Mouse (Mus musculus): ENCODE measurements at regions not wholly inside any gene's neighbourhood (a gene's known extent, or its start where the extent isn't known, plus 50 kb on each side); places are given as distances from the start of the nearest gene placed in this dataset.
A peak's percentile ranks its signal among the peaks of the same experiment; 100 is the strongest.
"Not testable (repeated sequence)": the region's sequence is repeated elsewhere in the genome, so short reads cannot be mapped to it uniquely, and the experiment has no call there.

DNA sequence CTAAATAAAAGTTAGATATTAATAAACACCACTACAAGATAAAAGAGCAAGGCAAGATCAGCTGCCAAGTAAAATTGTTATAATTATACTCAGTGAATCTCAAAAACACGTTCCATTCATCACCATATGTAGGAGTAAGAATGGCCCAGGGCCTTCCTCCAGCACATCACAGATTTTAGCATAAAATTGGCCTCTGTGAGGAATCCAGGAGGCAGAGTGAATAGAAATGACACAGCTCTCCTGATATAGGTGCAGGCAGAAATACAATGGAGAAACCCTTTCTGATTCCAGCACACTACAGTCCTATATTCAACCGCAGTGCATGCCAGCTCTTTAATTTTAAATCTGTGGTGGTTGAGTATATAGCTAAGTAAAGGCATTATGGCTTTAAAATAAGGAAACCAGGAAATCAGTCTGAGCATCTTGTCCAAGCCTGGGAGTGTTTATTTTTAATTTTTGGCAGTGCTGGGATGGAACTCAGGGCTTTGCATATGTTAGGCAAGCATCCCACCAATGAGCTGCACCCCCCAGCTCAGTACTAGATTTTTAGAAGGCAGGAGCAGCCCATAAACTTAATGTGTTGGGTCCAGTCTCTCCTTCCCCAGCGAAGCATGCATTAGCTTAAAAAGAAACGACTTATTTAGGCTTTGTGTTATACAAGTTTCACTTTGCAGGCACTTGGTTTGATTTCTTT, 158.3 kb upstream of the Ptprz1 start:
- Histone ChIP-seq H3K27ac (no peak overlapping the region), H3K27me3 (replicated peaks) (no peaks in the 10 kb centered on the region), H3K9ac (no peak overlapping the region), H3K4me2 (replicated peaks) (no peak overlapping the region), H3K4me1 (replicated peaks) (no peaks in the 10 kb centered on the region), H3K9me3 (no peaks in the 10 kb centered on the region), H3K4me3 (replicated peaks) (no peak overlapping the region), H3K36me3 (no peaks in the 10 kb centered on the region)
- WGBS = 75% methylated on average over 4 of the region's 4 CpGs
- no peak for ATAC-seq

DNA sequence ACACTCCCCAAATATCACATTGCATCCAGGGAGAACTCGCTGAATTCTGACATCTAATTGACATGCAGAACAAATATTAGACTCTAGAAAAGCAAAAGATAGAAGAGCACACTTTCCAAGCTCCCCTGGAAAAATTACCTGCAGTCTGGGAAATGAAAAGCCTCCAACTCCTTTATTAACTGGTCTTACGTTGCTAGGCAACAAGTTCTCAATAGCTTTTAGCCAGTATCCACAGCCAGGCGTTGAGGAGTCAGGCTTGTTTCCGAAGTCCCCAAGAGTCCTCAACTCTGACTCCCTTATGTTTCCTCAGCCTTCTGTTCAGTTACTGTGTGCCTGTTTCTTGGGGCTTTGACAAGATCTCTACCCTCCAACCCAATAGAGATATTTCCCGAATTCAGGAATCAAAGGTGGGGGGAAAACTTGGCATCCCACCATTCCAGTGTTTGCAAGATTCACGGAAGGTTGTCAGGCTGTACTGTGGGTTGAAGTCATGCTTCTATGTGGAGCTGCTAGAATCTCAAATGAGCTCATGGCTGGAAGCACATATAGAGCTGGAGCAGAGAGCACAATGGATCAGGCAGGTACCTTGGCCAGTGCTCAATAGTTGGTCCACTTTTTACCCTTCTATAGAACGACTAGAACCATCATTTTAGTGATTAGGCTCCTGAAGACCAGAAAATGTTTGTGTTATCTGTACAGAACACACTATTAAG, 159.0 kb upstream of the Ptprz1 start:
- no peak for ATAC-seq
- no peaks in the 10 kb centered on the region for H3K4me1 ChIP-seq (replicated peaks)
- no peak overlapping the region for H3K4me3 ChIP-seq (replicated peaks)
- no peak overlapping the region for H3K4me2 ChIP-seq (replicated peaks)
- no peak overlapping the region for H3K9ac ChIP-seq
- H3K27me3 ChIP-seq (replicated peaks) = no peaks in the 10 kb centered on the region
- no peaks in the 10 kb centered on the region for H3K36me3 ChIP-seq
- H3K27ac ChIP-seq = no peak overlapping the region
- WGBS = 68% methylated on average over 7 of the region's 7 CpGs
- no peaks in the 10 kb centered on the region for H3K9me3 ChIP-seq

DNA sequence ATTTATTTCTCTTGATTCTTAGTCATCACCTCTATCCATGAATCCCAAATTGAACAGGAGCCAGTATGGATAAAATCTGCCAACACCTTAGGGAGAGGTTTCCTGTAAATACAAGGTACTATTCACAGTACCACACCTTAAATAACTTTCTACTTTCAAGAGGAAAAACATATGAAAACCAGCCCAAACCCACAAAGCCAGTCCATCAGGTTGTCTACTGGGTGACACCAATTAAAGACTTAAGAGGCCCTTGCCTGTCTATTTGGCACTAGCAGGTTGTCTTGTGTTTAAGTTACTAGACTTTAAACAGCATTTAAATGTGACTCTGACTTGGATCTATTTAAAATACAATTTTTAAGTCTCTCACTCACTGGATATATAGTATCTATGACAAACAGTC, 177.1 kb upstream of the Ptprz1 start:
- no peak overlapping the region for H3K9ac ChIP-seq
- H3K27me3 ChIP-seq (replicated peaks) = no peaks in the 10 kb centered on the region
- H3K4me1 ChIP-seq (replicated peaks) = no peaks in the 10 kb centered on the region
- no peak overlapping the region for H3K27ac ChIP-seq
- no peak overlapping the region for H3K4me3 ChIP-seq (replicated peaks)
- H3K4me2 ChIP-seq (replicated peaks) = no peak overlapping the region
- ATAC-seq = no peak
- H3K9me3 ChIP-seq = no peaks in the 10 kb centered on the region
- no peaks in the 10 kb centered on the region for H3K36me3 ChIP-seq

DNA sequence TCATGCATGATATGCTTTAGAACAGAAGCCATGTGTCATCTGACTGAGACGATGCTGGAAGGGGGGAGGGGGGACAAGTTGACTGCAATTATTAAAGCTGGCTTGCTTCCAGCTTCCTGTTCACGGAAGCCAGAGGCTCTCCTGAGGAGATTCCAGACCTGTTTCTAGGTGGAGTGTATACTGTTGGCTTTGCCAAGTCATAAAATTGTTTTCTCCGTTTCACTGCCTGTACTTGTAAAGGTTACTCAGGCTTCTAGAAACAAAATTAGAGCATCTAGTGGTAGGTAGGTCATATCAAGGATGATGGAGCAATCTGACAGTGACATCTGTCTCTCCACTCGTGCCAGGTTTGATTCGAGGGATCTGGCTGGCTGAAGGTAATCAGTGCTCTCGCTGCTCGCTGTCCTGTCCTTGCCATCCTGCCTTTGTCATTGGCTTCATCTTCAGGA, 186.6 kb upstream of the Ptprz1 start:
- Histone ChIP-seq H3K27me3 (replicated peaks) (no peaks in the 10 kb centered on the region), H3K4me1 (replicated peaks) (no peaks in the 10 kb centered on the region), H3K36me3 (no peaks in the 10 kb centered on the region), H3K4me3 (replicated peaks) (no peak overlapping the region), H3K9me3 (no peaks in the 10 kb centered on the region), H3K4me2 (replicated peaks) (no peak overlapping the region), H3K9ac (no peak overlapping the region), H3K27ac (no peak overlapping the region)
- WGBS = 61% methylated on average over 7 of the region's 7 CpGs
- ATAC-seq = 0 out of 2 replicates have a peak, but pooled peaks have one; percentile 41

DNA sequence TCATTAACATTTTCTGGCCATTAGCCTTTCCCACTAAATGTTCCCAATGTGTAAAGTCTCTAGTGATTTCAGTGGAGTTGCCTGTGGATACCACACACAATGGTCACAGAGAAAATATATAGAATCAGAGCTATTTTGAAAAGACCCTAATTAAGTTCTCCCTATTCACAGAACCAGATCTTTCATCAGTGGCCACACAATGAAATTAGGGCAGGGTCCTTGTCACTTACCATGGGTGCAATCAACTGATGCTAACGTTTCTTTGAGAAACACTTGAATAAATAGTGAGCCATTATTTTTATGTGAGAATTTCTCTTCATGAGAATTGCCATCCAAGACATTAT, 200.7 kb upstream of the Ptprz1 start:
- H3K9ac ChIP-seq = no peak overlapping the region
- 57% methylated on average over 1 of the region's 1 CpGs for WGBS
- no peaks in the 10 kb centered on the region for H3K9me3 ChIP-seq
- no peak overlapping the region for H3K4me3 ChIP-seq (replicated peaks)
- H3K4me2 ChIP-seq (replicated peaks) = no peak overlapping the region
- H3K4me1 ChIP-seq (replicated peaks) = no peaks in the 10 kb centered on the region
- no peak for ATAC-seq
- no peaks in the 10 kb centered on the region for H3K36me3 ChIP-seq
- no peaks in the 10 kb centered on the region for H3K27me3 ChIP-seq (replicated peaks)
- no peak overlapping the region for H3K27ac ChIP-seq

DNA sequence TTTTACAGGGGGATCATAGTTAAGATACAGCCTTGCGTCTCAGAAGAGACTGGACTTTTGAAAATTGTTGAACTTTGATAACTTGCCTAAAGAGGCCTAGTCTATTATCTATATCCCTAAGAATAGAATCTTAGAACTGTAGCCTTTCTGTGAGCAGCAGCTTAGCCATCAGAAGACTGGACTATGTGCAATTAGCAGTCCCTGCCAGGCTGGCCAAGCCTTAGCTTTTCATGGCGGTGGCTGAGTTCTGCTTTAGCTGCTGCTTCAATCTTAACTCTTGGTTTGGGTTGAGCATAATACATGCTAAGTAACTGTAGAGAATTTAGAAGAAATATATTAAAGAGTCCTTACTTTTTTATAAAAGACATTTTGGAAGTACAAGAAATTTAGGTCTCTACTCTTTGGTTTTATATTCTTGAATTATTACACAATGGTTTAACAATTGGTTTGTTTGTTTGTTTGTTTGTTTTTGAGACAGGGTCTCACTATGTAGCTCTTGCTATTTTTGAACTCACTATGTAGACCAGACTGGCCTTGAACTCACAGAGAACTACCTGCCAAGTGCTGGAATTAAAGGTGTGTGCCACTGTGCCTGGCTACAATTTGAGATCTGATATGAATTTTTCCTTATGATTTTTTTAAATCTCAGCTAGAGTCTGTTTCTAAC, 201.2 kb upstream of the Ptprz1 start:
- Histone ChIP-seq H3K4me2 (replicated peaks) (no peak overlapping the region), H3K9me3 (no peaks in the 10 kb centered on the region), H3K4me1 (replicated peaks) (no peaks in the 10 kb centered on the region), H3K36me3 (no peaks in the 10 kb centered on the region), H3K27ac (no peak overlapping the region), H3K4me3 (replicated peaks) (no peak overlapping the region), H3K27me3 (replicated peaks) (no peaks in the 10 kb centered on the region), H3K9ac (no peak overlapping the region)
- WGBS = 94% methylated on average over 2 of the region's 2 CpGs
- no peak for ATAC-seq

DNA sequence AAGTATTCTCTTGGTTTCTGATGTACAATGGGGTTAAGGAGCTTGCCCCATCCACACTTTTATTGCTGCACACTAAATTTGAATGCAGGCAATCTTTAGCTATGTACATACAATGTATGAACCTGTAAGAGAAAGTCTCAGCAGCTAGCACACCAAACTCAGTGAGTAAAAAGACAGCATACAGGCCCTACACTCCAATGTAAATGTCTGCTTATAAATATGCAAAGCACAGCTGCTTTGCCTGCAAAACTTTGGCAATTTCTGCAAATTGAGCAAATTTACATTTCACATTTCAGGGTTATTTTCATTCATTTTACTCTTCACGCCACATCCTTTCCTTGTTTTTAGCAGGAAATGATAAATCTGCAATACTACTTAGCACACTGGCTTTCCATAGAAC, 203.8 kb upstream of the Ptprz1 start:
- Histone ChIP-seq H3K4me2 (replicated peaks) (no peak overlapping the region), H3K4me3 (replicated peaks) (no peak overlapping the region), H3K27ac (no peak overlapping the region), H3K36me3 (no peaks in the 10 kb centered on the region), H3K9ac (no peak overlapping the region), H3K4me1 (replicated peaks) (no peaks in the 10 kb centered on the region), H3K27me3 (replicated peaks) (no peaks in the 10 kb centered on the region), H3K9me3 (no peaks in the 10 kb centered on the region)
- WGBS = 67% methylated on average over 1 of the region's 1 CpGs
- ATAC-seq = no peak

DNA sequence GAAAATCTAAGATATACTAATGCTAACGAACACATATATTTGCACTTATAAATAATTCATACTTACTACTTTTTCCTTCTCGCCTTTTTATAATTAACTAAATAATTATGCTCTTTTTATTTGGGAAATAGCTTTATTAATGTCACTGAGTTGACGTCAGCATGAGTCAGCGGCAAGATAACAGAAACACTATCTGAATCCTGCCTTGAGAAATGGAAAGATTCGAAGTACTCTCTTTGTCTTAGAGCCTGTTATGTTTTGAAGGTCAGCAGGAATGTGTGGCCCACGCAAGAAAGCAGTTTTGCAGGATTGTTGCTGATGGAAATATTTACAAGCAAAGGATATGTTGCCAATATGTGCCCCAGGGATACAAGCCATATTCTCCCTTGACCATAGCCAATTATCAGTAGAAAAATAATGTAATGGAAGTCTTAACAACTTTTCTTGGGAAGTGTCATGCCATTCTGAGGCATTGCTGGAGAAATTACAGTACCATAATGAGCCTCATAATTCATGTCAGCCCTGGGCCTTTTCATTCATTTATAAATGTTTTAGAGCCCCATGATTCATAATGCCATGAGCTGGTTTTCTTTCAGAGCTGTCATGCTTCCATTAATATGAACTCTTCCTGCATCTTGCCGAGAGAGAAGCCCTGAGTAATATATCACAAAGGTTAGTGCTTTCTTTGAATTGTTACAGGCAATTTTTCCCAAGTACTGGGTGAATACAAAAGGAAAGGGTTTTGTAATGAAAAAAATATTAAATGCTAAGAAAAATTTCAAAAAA, 206.9 kb upstream of the Ptprz1 start:
- Histone ChIP-seq H3K4me1 (replicated peaks) (no peaks in the 10 kb centered on the region), H3K36me3 (no peaks in the 10 kb centered on the region), H3K4me2 (replicated peaks) (no peak overlapping the region), H3K9me3 (no peaks in the 10 kb centered on the region), H3K27ac (no peak overlapping the region), H3K4me3 (replicated peaks) (no peak overlapping the region), H3K27me3 (replicated peaks) (no peaks in the 10 kb centered on the region), H3K9ac (no peak overlapping the region)
- no peak for ATAC-seq
- WGBS = 73% methylated on average over 7 of the region's 7 CpGs

DNA sequence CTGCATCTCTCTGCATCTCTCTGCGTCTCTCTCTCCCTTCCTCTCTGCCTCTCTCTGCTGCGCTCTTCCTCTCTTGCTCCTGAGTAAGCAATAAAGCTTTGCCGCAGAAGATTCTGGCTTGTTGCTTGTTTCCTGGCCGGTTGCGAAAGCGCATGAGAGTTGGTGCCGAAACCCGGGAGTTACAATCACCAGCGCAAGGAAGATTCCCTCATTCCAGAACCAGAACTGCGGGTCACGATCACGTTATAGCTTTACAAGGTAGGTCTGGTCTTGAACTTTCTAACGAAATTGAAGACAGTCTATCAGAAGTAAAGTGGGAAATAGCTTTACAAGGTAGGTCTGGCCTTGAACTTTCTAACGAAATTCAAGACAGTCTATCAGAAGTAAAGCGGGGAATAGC, 217.9 kb upstream of the Ptprz1 start:
- H3K4me2 ChIP-seq (replicated peaks); H3K4me3 ChIP-seq (replicated peaks); ATAC-seq; H3K36me3 ChIP-seq; H3K27ac ChIP-seq; H3K9me3 ChIP-seq; H3K4me1 ChIP-seq (replicated peaks); H3K27me3 ChIP-seq (replicated peaks); H3K9ac ChIP-seq: not testable (repeated sequence)
- 93% methylated on average over 15 of the region's 15 CpGs for WGBS

DNA sequence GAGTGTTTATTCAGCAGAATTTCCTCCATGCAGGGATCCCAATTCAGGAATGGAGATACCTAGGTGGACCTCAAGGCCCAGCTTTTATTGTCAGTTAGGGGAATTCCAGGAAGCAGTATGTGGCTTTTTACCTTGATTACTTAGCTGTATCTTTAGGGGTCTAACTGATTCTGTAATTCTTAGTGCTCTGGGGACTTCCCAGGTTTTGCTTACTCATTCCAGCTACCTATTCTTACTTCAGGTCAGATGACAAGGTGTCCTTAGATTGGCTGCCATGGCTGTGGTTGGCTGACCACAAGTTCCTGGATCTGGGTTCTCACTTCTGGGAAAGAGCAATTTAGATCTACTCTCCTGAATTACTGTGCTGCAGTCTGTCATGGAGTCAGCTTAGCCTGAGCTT, 235.2 kb upstream of the Ptprz1 start:
- no peaks in the 10 kb centered on the region for H3K27me3 ChIP-seq (replicated peaks)
- no peak overlapping the region for H3K4me2 ChIP-seq (replicated peaks)
- no peaks in the 10 kb centered on the region for H3K36me3 ChIP-seq
- no peak overlapping the region for H3K4me3 ChIP-seq (replicated peaks)
- no peaks in the 10 kb centered on the region for H3K9me3 ChIP-seq
- no peaks in the 10 kb centered on the region for H3K4me1 ChIP-seq (replicated peaks)
- ATAC-seq = no peak
- no peak overlapping the region for H3K9ac ChIP-seq
- H3K27ac ChIP-seq = no peak overlapping the region

DNA sequence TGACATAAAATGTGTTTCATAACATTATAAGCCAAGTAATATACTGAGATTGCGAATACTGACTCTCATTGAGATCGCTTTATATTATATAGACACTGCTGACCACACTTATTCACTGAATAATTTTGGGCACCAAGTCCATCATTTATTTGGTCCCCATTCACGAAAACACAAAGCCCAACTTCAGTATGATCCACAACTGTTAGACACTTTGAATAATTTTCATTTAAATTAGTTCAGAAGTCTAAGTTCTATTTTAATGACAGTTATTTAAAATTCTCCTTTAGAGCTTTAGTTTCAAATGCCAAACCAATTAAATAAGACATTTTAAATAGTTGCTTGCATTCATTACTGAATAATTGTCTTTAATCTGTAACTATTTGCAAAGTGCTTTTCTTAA, 240.2 kb upstream of the Ptprz1 start:
- Histone ChIP-seq H3K9ac (no peak overlapping the region), H3K36me3 (no peaks in the 10 kb centered on the region), H3K27ac (no peak overlapping the region), H3K4me2 (replicated peaks) (no peak overlapping the region), H3K9me3 (no peaks in the 10 kb centered on the region), H3K4me1 (replicated peaks) (no peaks in the 10 kb centered on the region), H3K27me3 (replicated peaks) (no peaks in the 10 kb centered on the region), H3K4me3 (replicated peaks) (no peak overlapping the region)
- ATAC-seq = no peak
- WGBS = 84% methylated on average over 3 of the region's 3 CpGs

DNA sequence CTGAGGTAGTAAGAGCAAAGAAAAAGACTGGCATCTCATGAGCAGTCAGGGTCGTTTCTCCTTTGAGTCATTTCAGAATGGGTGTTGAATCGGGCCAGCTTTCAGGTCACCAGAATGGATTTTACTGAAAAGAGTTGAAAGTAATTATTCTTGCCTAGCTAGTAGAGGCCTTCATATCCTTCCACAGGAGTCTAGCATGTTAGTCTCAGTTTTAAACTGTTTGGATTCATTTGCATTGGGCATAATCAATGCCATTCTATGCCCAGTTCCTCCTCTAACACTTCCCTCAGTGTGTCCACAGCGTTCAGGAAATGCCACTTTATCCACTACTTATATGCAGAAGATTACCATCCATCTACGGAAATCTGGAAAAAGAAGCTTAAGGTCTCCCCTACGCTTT, 240.6 kb upstream of the Ptprz1 start:
- no peaks in the 10 kb centered on the region for H3K27me3 ChIP-seq (replicated peaks)
- 82% methylated on average over 5 of the region's 5 CpGs for WGBS
- no peak overlapping the region for H3K9ac ChIP-seq
- no peak for ATAC-seq
- H3K4me2 ChIP-seq (replicated peaks) = no peak overlapping the region
- no peaks in the 10 kb centered on the region for H3K4me1 ChIP-seq (replicated peaks)
- no peak overlapping the region for H3K27ac ChIP-seq
- H3K4me3 ChIP-seq (replicated peaks) = no peak overlapping the region
- no peaks in the 10 kb centered on the region for H3K36me3 ChIP-seq
- H3K9me3 ChIP-seq = no peaks in the 10 kb centered on the region
